Comparison of ENCODE assay signal across 29 mouse cellular contexts in genomic region chr14:13249361-13249760, GRCm38 (mm10). TPM values are rescaled to one million over a fixed set of nuclear protein-coding genes. Genes with fewer than 3 reads are reported as not detected.
DNase-seq lines count a peak whose midpoint lies in the region; ATAC-seq and TF ChIP-seq lines count a peak whose summit lies in the region.
"Had no signal": no experiment of that assay in that cellular context is flagged by ENCODE, and none has a peak within 500 bp of the region (broad histone marks: within the 10 kb centered on the region; RNA-seq: fewer than 3 reads in every experiment).

No protein-coding gene starts in this region.

- peak; percentile 13; the same call in 1 of the 2 replicates for TF ChIP-seq CTCF in forebrain, postnatal 0 days (IDR thresholded peaks at IDR 0.05; ENCODE audit: low read depth)
- TF ChIP-seq CTCF in kidney, postnatal 0 days (IDR thresholded peaks at IDR 0.05; ENCODE audit: low read depth) = peak; percentile 19; the same call in 1 of the 2 replicates
- no peak for TF ChIP-seq CTCF in kidney, adult 2 months (conservative IDR thresholded peaks at IDR 0.05; ENCODE audit: insufficient read depth, insufficient read length, low read depth, low read length)
- TF ChIP-seq CTCF in midbrain, postnatal 0 days (IDR thresholded peaks at IDR 0.05) = peak; percentile 44; the same call in 1 of the 2 replicates

- no peak overlapping the region for H3K4me2 ChIP-seq in forebrain, postnatal 0 days (ENCODE audit: low read depth)
- H3K4me2 ChIP-seq in forebrain, embryonic 11.5 days (ENCODE audit: low read depth, low read length, severe bottlenecking) = no peak overlapping the region
- no peak overlapping the region for H3K4me2 ChIP-seq in kidney, postnatal 0 days (ENCODE audit: low read length)
- no peak overlapping the region for H3K4me2 ChIP-seq in midbrain, postnatal 0 days (ENCODE audit: low read depth, low read length, poor library complexity, severe bottlenecking)
- no peak overlapping the region for H3K4me2 ChIP-seq in midbrain, embryonic 14.5 days (ENCODE audit: low read length)
- no peak overlapping the region for H3K4me2 ChIP-seq in neural tube, embryonic 15.5 days
- H3K4me2 ChIP-seq: embryonic facial prominence, embryonic 13.5 days; forebrain, embryonic 13.5 days; heart, embryonic 13.5 days; hindbrain, embryonic 14.5 days had no signal

- no peak overlapping the region for H3K4me3 ChIP-seq in forebrain, postnatal 0 days (ENCODE audit: low read depth, low read length)
- H3K4me3 ChIP-seq in forebrain, embryonic 11.5 days (ENCODE audit: low read depth, low read length) = no peak overlapping the region
- no peak overlapping the region for H3K4me3 ChIP-seq in kidney, postnatal 0 days (replicated peaks; ENCODE audit: low read depth, low read length)
- no peak overlapping the region for H3K4me3 ChIP-seq in kidney, adult 2 months (ENCODE audit: insufficient read depth, low read depth, low read length)
- H3K4me3 ChIP-seq in midbrain, postnatal 0 days (ENCODE audit: low read depth, low read length) = no peak overlapping the region
- H3K4me3 ChIP-seq in midbrain, embryonic 14.5 days (replicated peaks; ENCODE audit: low read depth, low read length) = no peak overlapping the region
- H3K4me3 ChIP-seq in neural tube, embryonic 15.5 days (replicated peaks) = no peak overlapping the region
- H3K4me3 ChIP-seq: embryonic facial prominence, embryonic 10.5 days; embryonic facial prominence, embryonic 13.5 days; erythroblast, embryonic 14.5 days; forebrain, embryonic 13.5 days; gastrocnemius, adult 2 months; heart, embryonic 10.5 days; heart, embryonic 13.5 days had no signal

- H3K27ac ChIP-seq in forebrain, postnatal 0 days (ENCODE audit: low read depth, low read length) = no peak overlapping the region
- no peak overlapping the region for H3K27ac ChIP-seq in forebrain, embryonic 11.5 days (ENCODE audit: low read depth, low read length)
- no peak overlapping the region for H3K27ac ChIP-seq in kidney, postnatal 0 days
- H3K27ac ChIP-seq in kidney, adult 2 months (ENCODE audit: insufficient read depth, low read depth, low read length) = no peak overlapping the region
- H3K27ac ChIP-seq in midbrain, postnatal 0 days (ENCODE audit: low read depth, low read length) = no peak overlapping the region
- no peak overlapping the region for H3K27ac ChIP-seq in midbrain, embryonic 14.5 days (replicated peaks; ENCODE audit: low read depth, low read length)
- no peak overlapping the region for H3K27ac ChIP-seq in neural tube, embryonic 15.5 days (replicated peaks)
- H3K27ac ChIP-seq: embryonic facial prominence, embryonic 10.5 days; embryonic facial prominence, embryonic 13.5 days; forebrain, embryonic 13.5 days; gastrocnemius, adult 2 months; heart, embryonic 10.5 days; heart, embryonic 13.5 days; hindbrain, embryonic 14.5 days; hindbrain, postnatal 0 days had no signal

- no peaks in the 10 kb centered on the region for H3K9me3 ChIP-seq in forebrain, postnatal 0 days (ENCODE audit: low read length)
- no peaks in the 10 kb centered on the region for H3K9me3 ChIP-seq in forebrain, embryonic 11.5 days (ENCODE audit: control insufficient read depth, low read length)
- no peaks in the 10 kb centered on the region for H3K9me3 ChIP-seq in kidney, postnatal 0 days (replicated peaks; ENCODE audit: low read length)
- H3K9me3 ChIP-seq in midbrain, postnatal 0 days (ENCODE audit: low read length) = no peaks in the 10 kb centered on the region
- no peaks in the 10 kb centered on the region for H3K9me3 ChIP-seq in midbrain, embryonic 14.5 days (ENCODE audit: control insufficient read depth, low read length)
- no peaks in the 10 kb centered on the region for H3K9me3 ChIP-seq in neural tube, embryonic 15.5 days (replicated peaks)
- H3K9me3 ChIP-seq: embryonic facial prominence, embryonic 10.5 days; embryonic facial prominence, embryonic 13.5 days; forebrain, embryonic 13.5 days; G1E; heart, embryonic 10.5 days; heart, embryonic 13.5 days had no signal

- H3K27me3 ChIP-seq in forebrain, postnatal 0 days (ENCODE audit: insufficient read depth, low read length) = no peaks in the 10 kb centered on the region
- H3K27me3 ChIP-seq in forebrain, embryonic 11.5 days (ENCODE audit: control insufficient read depth, insufficient read depth, low read length) = no peaks in the 10 kb centered on the region
- H3K27me3 ChIP-seq in kidney, postnatal 0 days (ENCODE audit: insufficient read depth, low read length) = no peaks in the 10 kb centered on the region
- H3K27me3 ChIP-seq in kidney, adult 2 months (replicated peaks; ENCODE audit: control insufficient read depth, insufficient read depth, low read length) = no peaks in the 10 kb centered on the region
- H3K27me3 ChIP-seq in midbrain, postnatal 0 days (ENCODE audit: insufficient read depth, low read length) = no peaks in the 10 kb centered on the region
- no peaks in the 10 kb centered on the region for H3K27me3 ChIP-seq in midbrain, embryonic 14.5 days (ENCODE audit: control insufficient read depth, insufficient read depth, low read length)
- H3K27me3 ChIP-seq in neural tube, embryonic 15.5 days (replicated peaks) = no peaks in the 10 kb centered on the region
- H3K27me3 ChIP-seq: embryonic facial prominence, embryonic 13.5 days; forebrain, embryonic 13.5 days; heart, embryonic 13.5 days had no signal

- ATAC-seq in forebrain, postnatal 0 days = no peak
- ATAC-seq in forebrain, embryonic 11.5 days (replicated peaks; ENCODE audit: low FRiP score) = no peak
- no peak for ATAC-seq in kidney, postnatal 0 days (replicated peaks; ENCODE audit: low FRiP score, low read depth)
- ATAC-seq in midbrain, postnatal 0 days (ENCODE audit: low FRiP score) = no peak
- no peak for ATAC-seq in midbrain, embryonic 14.5 days (ENCODE audit: low FRiP score, low TSS enrichment)
- no peak for ATAC-seq in neural tube, embryonic 15.5 days (ENCODE audit: low FRiP score)
- ATAC-seq: forebrain, embryonic 13.5 days; forebrain, embryonic 16.5 days; hindbrain, postnatal 0 days had no signal

- TF ChIP-seq POLR2A in kidney, adult 2 months (IDR thresholded peaks at IDR 0.05; ENCODE audit: low read depth, low read length) = no peak

- no peaks in the 10 kb centered on the region for H3K36me3 ChIP-seq in forebrain, postnatal 0 days (ENCODE audit: insufficient read depth)
- no peaks in the 10 kb centered on the region for H3K36me3 ChIP-seq in forebrain, embryonic 11.5 days (ENCODE audit: control insufficient read depth, insufficient read depth, low read length)
- no peaks in the 10 kb centered on the region for H3K36me3 ChIP-seq in kidney, postnatal 0 days (ENCODE audit: insufficient read depth, low read length)
- H3K36me3 ChIP-seq in kidney, adult 2 months (ENCODE audit: control insufficient read depth, insufficient read depth, low read length) = no peaks in the 10 kb centered on the region
- no peaks in the 10 kb centered on the region for H3K36me3 ChIP-seq in midbrain, postnatal 0 days (ENCODE audit: insufficient read depth, low read length)
- no peaks in the 10 kb centered on the region for H3K36me3 ChIP-seq in midbrain, embryonic 14.5 days (ENCODE audit: control insufficient read depth, insufficient read depth, low read length)
- no peaks in the 10 kb centered on the region for H3K36me3 ChIP-seq in neural tube, embryonic 15.5 days
- H3K36me3 ChIP-seq: embryonic facial prominence, embryonic 10.5 days; embryonic facial prominence, embryonic 13.5 days; G1E; heart, embryonic 10.5 days; heart, embryonic 13.5 days had no signal

- DNase-seq in forebrain, postnatal 0 days = no peak
- DNase-seq in forebrain, embryonic 11.5 days (ENCODE audit: low spot score) = no peak
- DNase-seq in kidney, postnatal 0 days (ENCODE audit: low spot score) = no peak
- no peak for DNase-seq in kidney, adult 2 months
- DNase-seq in midbrain, postnatal 0 days (ENCODE audit: low spot score) = no peak
- no peak for DNase-seq in midbrain, embryonic 14.5 days
- DNase-seq: adrenal gland, adult 2 months; adrenal gland, postnatal 14 days; cerebellum, adult 11 months; cerebellum, adult 8-10 months; cerebellum, postnatal 10 days; cerebellum, postnatal 36 days; embryo, embryonic 11 days; gastrocnemius, adult 2 months; gastrocnemius, postnatal 14 days; heart, adult 11 months; heart, postnatal 14 days; heart, postnatal 4 days had no signal

- H3K4me1 ChIP-seq in forebrain, postnatal 0 days (ENCODE audit: insufficient read depth) = no peaks in the 10 kb centered on the region
- no peaks in the 10 kb centered on the region for H3K4me1 ChIP-seq in forebrain, embryonic 11.5 days (replicated peaks; ENCODE audit: control insufficient read depth, insufficient read depth, low read length)
- no peaks in the 10 kb centered on the region for H3K4me1 ChIP-seq in kidney, postnatal 0 days (replicated peaks; ENCODE audit: insufficient read depth, low read length)
- H3K4me1 ChIP-seq in kidney, adult 2 months (ENCODE audit: control insufficient read depth, insufficient read depth, low read length) = no peaks in the 10 kb centered on the region
- no peaks in the 10 kb centered on the region for H3K4me1 ChIP-seq in midbrain, postnatal 0 days (ENCODE audit: insufficient read depth, low read length)
- H3K4me1 ChIP-seq in midbrain, embryonic 14.5 days (ENCODE audit: control insufficient read depth, insufficient read depth, low read length) = no peaks in the 10 kb centered on the region
- H3K4me1 ChIP-seq in neural tube, embryonic 15.5 days = no peaks in the 10 kb centered on the region
- H3K4me1 ChIP-seq: embryonic facial prominence, embryonic 10.5 days; embryonic facial prominence, embryonic 13.5 days; forebrain, embryonic 13.5 days; heart, embryonic 10.5 days; heart, embryonic 13.5 days had no signal

- no peak overlapping the region for H3K9ac ChIP-seq in forebrain, postnatal 0 days
- no peak overlapping the region for H3K9ac ChIP-seq in forebrain, embryonic 11.5 days (ENCODE audit: low read length)
- H3K9ac ChIP-seq in kidney, postnatal 0 days (ENCODE audit: low read depth, low read length) = no peak overlapping the region
- H3K9ac ChIP-seq in midbrain, postnatal 0 days (replicated peaks; ENCODE audit: low read length, poor library complexity, severe bottlenecking) = no peak overlapping the region
- no peak overlapping the region for H3K9ac ChIP-seq in midbrain, embryonic 14.5 days (replicated peaks; ENCODE audit: low read length)
- no peak overlapping the region for H3K9ac ChIP-seq in neural tube, embryonic 15.5 days (replicated peaks)
- H3K9ac ChIP-seq: embryonic facial prominence, embryonic 13.5 days; forebrain, embryonic 13.5 days; heart, embryonic 13.5 days; hindbrain, embryonic 14.5 days had no signal

RNA-seq across cellular contexts. Expression of gene Synpr, which starts 35.2 kb away (rescaled TPM):
- 67.2 and 107 TPM in 2 replicates for total RNA-seq in forebrain, postnatal 0 days (2014; rRNA removed)
- polyA plus RNA-seq in forebrain, postnatal 0 days (2015; fragmentation: Nextera tagmentation; extraction: Ambion mirVana) = 64.5 and 69.3 TPM in 2 replicates
- polyA plus RNA-seq in forebrain, embryonic 11.5 days (2014; fragmentation: Nextera tagmentation; extraction: Ambion mirVana) = 5.4 and 6.9 TPM in 2 replicates
- 0.75 and 1.0 TPM in 2 replicates for polyA plus RNA-seq in kidney, postnatal 0 days (2015; fragmentation: Nextera tagmentation; extraction: Ambion mirVana)
- polyA plus RNA-seq in kidney, adult 2 months (2012; rRNA removed) = not detected in 2 replicates
- 68.1 and 73.2 TPM in 2 replicates for total RNA-seq in midbrain, postnatal 0 days (2014; rRNA removed)
- 62.9 and 64.4 TPM in 2 replicates for polyA plus RNA-seq in midbrain, postnatal 0 days (2015; fragmentation: Nextera tagmentation; extraction: Ambion mirVana)
- polyA plus RNA-seq in midbrain, embryonic 14.5 days (2014; fragmentation: Nextera tagmentation; extraction: Ambion mirVana) = 35.1 and 35.2 TPM in 2 replicates
- polyA plus RNA-seq in neural tube, embryonic 15.5 days (2015; fragmentation: Nextera tagmentation; extraction: Ambion mirVana) = 48.0 and 56.3 TPM in 2 replicates
- total RNA-seq: gastrocnemius, adult 2 months; heart, postnatal 14 days; heart, postnatal 4 days had no signal
- polyA plus RNA-seq: erythroblast, embryonic 14.5 days; G1E had no signal
